In the genomic region with DNA sequence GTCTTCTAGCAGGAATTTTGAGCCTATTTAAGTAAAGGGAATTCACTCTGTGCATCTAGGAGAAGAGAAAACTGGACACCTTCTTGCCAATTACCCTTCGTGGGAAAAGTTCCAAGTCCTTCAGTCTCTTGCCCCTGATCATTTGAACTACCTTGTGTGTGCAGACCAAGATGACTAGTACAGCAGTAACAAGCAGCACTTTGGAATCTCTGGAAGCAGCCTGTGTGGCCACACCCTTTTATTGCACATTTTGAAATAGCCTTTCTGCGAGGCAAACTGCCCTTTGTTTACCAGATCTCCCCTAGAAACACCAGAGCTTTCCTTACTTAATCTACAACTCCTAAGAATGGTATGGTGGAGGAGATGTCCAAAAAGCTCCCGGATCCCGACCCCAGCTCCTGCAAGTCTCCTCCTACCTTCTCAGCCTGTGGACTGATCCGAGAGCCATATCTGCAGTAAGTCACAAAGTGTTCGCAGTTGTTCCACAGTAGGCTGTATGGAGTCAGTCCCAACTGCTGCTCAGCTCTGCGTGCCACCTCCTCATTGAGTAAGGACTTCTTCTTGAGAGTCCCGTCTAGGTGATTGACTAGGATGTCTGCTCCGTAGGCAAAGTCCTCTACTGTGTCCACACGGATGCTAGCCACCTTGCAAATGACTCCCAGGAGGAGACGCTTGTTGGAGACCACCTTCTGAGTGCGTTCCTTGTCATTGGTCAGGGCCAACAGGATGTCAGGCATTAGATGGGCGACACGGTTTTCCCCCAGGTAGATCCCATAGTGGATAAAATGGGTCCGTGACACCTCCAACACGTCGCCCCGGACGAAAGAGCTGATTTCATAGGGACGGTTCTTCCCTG, we compare ENCODE assay signal across 9 mouse cellular contexts. TPM values are rescaled to one million over a fixed set of nuclear protein-coding genes. Genes with fewer than 3 reads are reported as not detected.
DNase-seq lines count a peak whose midpoint lies in the region; ATAC-seq and TF ChIP-seq lines count a peak whose summit lies in the region.
"Had no signal": no experiment of that assay in that cellular context is flagged by ENCODE, and none has a peak within 500 bp of the region (broad histone marks: within the 10 kb centered on the region; RNA-seq: fewer than 3 reads in every experiment).

No protein-coding gene starts in this region.

- no peak for TF ChIP-seq POLR2A in lung, adult 2 months (IDR thresholded peaks at IDR 0.05; ENCODE audit: borderline replicate concordance, extremely low read depth, low read depth, low read length)

- H3K27me3 ChIP-seq in forebrain, embryonic 15.5 days, result peaks cover 14% of the 10 kb centered on the region
- peaks cover 38% of the 10 kb centered on the region for H3K27me3 ChIP-seq in liver, embryonic 12.5 days (replicated peaks)
- H3K27me3 ChIP-seq in stomach, embryonic 14.5 days (ENCODE audit: control insufficient read depth, insufficient read depth, low read length), result peaks cover 12% of the 10 kb centered on the region

- no peaks in the 10 kb centered on the region for H3K9me3 ChIP-seq in forebrain, embryonic 15.5 days
- no peaks in the 10 kb centered on the region for H3K9me3 ChIP-seq in liver, embryonic 12.5 days (replicated peaks)
- H3K9me3 ChIP-seq in stomach, embryonic 14.5 days (ENCODE audit: control insufficient read depth, low read depth, low read length), result no peaks in the 10 kb centered on the region

- TF ChIP-seq CTCF in lung, adult 2 months (IDR thresholded peaks at IDR 0.05; ENCODE audit: insufficient read depth, low read length), result no peak

- H3K4me3 ChIP-seq in lung, adult 2 months (replicated peaks; ENCODE audit: extremely low read depth, low read depth, low read length), result peak overlapping the region; percentile 66
- peak overlapping the region; percentile 49 for H3K4me3 ChIP-seq in forebrain, embryonic 15.5 days
- H3K4me3 ChIP-seq in liver, embryonic 12.5 days, result peak overlapping the region; percentile 37; the same call in 1 of the 2 replicates
- H3K4me3 ChIP-seq in stomach, embryonic 14.5 days (ENCODE audit: low read depth, low read length), result peak overlapping the region; percentile 39; the same call in 1 of the 2 replicates

- 0 out of 2 replicates have a peak overlapping the region, but pooled peaks have one; percentile 40 for H3K9ac ChIP-seq in forebrain, embryonic 15.5 days (replicated peaks)
- H3K9ac ChIP-seq in liver, embryonic 12.5 days, result no peak overlapping the region
- H3K9ac ChIP-seq in stomach, embryonic 14.5 days (replicated peaks; ENCODE audit: low read depth, low read length), result no peak overlapping the region

- peaks cover 4% of the 10 kb centered on the region for H3K4me1 ChIP-seq in lung, adult 2 months (ENCODE audit: control insufficient read depth, insufficient read depth, low read length)
- peaks cover 15% of the 10 kb centered on the region for H3K4me1 ChIP-seq in forebrain, embryonic 15.5 days
- no peaks in the 10 kb centered on the region for H3K4me1 ChIP-seq in liver, embryonic 12.5 days
- 0 out of 2 replicates have a peak, but pooled peaks cover 5% of the 10 kb centered on the region for H3K4me1 ChIP-seq in stomach, embryonic 14.5 days (ENCODE audit: control insufficient read depth, insufficient read depth, low read length)

- no peaks in the 10 kb centered on the region for H3K36me3 ChIP-seq in forebrain, embryonic 15.5 days
- no peaks in the 10 kb centered on the region for H3K36me3 ChIP-seq in liver, embryonic 12.5 days
- no peaks in the 10 kb centered on the region for H3K36me3 ChIP-seq in stomach, embryonic 14.5 days (ENCODE audit: control insufficient read depth, insufficient read depth, low read length)

- ATAC-seq in forebrain, embryonic 15.5 days (replicated peaks), result no peak
- no peak for ATAC-seq in liver, embryonic 12.5 days
- ATAC-seq in stomach, embryonic 14.5 days (ENCODE audit: insufficient number of reproducible peaks, insufficient read depth, low FRiP score, low read depth), result peak; percentile 18; the same call in 1 of the 2 replicates

- no peak overlapping the region for H3K27ac ChIP-seq in forebrain, embryonic 15.5 days (replicated peaks)
- no peak overlapping the region for H3K27ac ChIP-seq in liver, embryonic 12.5 days
- H3K27ac ChIP-seq in stomach, embryonic 14.5 days (ENCODE audit: low read length), result no peak overlapping the region

- 21% methylated on average over 20 of the region's 20 CpGs for WGBS in lung, adult 2 months
- 22% methylated on average over 20 of the region's 20 CpGs for WGBS in forebrain, embryonic 15.5 days
- WGBS in liver, embryonic 12.5 days (ENCODE audit: insufficient replicate concordance), result 19% methylated on average over 20 of the region's 20 CpGs
- WGBS in stomach, embryonic 14.5 days, result 21% methylated on average over 20 of the region's 20 CpGs

- intact Hi-C loops in left cerebral cortex, postnatal 10 days (cut with DNase I), result no loop called here

- H3K4me2 ChIP-seq in forebrain, embryonic 15.5 days (replicated peaks), result peak overlapping the region; percentile 98
- H3K4me2 ChIP-seq in liver, embryonic 12.5 days, result peak overlapping the region; percentile 59
- H3K4me2 ChIP-seq in stomach, embryonic 14.5 days (replicated peaks; ENCODE audit: low read depth, low read length), result peak overlapping the region; percentile 86

- DNase-seq in lung, adult 2 months, result peak; percentile 4
- DNase-seq in lung, postnatal 14 days, result no peak
- no peak for DNase-seq in yolk sac, embryonic 10.5 days (ENCODE audit: low spot score)
- DNase-seq in left cerebral cortex, postnatal 10 days (ENCODE audit: extremely low spot score in 1 of 2, low spot score in 2 of 2), result no peak
- no peak for DNase-seq in gastrocnemius, adult 8-10 months (ENCODE audit: low spot score in 2 of 2)

RNA-seq across cellular contexts. Expression of a gene that starts 0.8 kb away (rescaled TPM):
- polyA plus RNA-seq in lung, adult 2 months (2012; rRNA removed), result 5.5 and 13.8 TPM in 2 replicates
- polyA plus RNA-seq in forebrain, embryonic 15.5 days (2015; fragmentation: Nextera tagmentation; extraction: Ambion mirVana), result 0.06 and 0.13 TPM in 2 replicates
- 0.35 and 0.49 TPM in 2 replicates for polyA plus RNA-seq in liver, embryonic 12.5 days (2016; fragmentation: Nextera tagmentation; extraction: Ambion mirVana)
- 0.36 and 0.43 TPM in 2 replicates for polyA plus RNA-seq in stomach, embryonic 14.5 days (2014; fragmentation: Nextera tagmentation; extraction: Ambion mirVana)
- under 1 TPM; 0.12 to 0.24 TPM for total RNA-seq in left cerebral cortex, postnatal 10 days (2021)
- not detected for total RNA-seq in gastrocnemius, adult 8-10 months (2022)
- total RNA-seq: neutrophil, adult 5-6 weeks had no signal

RNA-seq across cellular contexts. Expression of a gene that starts 26.7 kb away (rescaled TPM):
- polyA plus RNA-seq in lung, adult 2 months (2012; rRNA removed), result 0.25 and 0.31 TPM in 2 replicates
- polyA plus RNA-seq in forebrain, embryonic 15.5 days (2015; fragmentation: Nextera tagmentation; extraction: Ambion mirVana), result 0.52 and 0.99 TPM in 2 replicates
- 2.1 and 2.5 TPM in 2 replicates for polyA plus RNA-seq in liver, embryonic 12.5 days (2016; fragmentation: Nextera tagmentation; extraction: Ambion mirVana)
- polyA plus RNA-seq in stomach, embryonic 14.5 days (2014; fragmentation: Nextera tagmentation; extraction: Ambion mirVana), result 8.6 and 9.0 TPM in 2 replicates
- total RNA-seq in left cerebral cortex, postnatal 10 days (2021), result under 1 TPM; 0.55 to 0.69 TPM
- under 1 TPM in 1 of 4 experiments, not detected in 3; 0.13 TPM for total RNA-seq in gastrocnemius, adult 8-10 months (2022)
- total RNA-seq: neutrophil, adult 5-6 weeks had no signal
